Mouse (Mus musculus) heart, postnatal 0 days (tissue): ENCODE data around the gene Snai1.

Source experiments
- CTCF ChIP-seq: IDR thresholded peaks from 2 replicates; pipeline ENCODE4 v1.5.1; 2016; ENCODE audit warnings: antibody characterized with exemption, control low read depth, low read depth
- EP300 ChIP-seq: IDR thresholded peaks from 2 replicates; pipeline ENCODE4 v1.6.1; 2016; ENCODE audit warnings: antibody characterized with exemption, low read depth

DNA sequence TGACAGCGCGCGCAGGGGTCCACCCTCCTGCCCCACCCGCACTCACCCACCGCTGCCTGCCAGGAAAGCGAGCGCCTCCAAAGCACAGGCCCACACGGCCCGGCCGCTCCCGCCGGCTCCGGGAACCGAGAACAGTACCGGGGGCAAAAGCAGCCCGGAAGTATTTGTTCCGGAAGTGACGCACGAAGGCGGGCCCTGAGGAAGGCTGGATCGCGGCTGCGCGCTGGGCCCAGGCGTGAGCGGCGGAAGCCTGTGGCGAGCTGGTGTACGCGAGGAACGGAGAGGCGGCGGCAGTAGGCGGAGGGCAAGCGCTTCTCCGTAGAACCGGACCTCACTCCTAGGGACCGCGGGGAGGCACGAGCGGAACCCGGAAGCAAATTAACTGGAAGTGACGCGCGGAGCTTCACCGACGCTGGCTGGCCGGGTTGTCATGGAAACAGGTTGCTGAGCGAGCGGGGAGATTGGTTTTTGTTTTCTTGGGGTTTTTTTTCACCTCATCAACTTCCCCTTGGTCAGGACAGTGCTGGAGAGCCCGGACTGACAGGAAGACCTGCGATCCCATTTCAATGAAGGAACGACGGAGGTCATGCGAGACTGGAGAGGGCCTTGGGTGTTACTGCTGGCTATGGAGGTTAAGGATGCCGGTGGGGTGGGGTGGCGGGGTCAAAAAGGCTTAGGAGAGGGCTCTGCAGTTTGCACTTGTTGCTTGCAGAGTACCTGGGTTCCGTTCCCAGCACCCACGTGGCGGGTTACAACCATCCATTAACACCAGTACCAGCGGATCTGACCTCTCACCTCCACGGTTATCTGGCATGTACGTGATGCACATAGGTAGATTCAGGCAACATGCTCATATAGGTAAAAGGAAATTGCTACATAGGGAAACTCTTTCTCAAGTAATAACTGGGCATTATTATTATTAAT, 45.0 kb upstream of the Snai1 start, which contains the start of gene Spata2:
- TF ChIP-seq EP300 (0 out of 2 replicates have a peak, but pooled peaks have one; percentile 47), CTCF (no peak)
